Mouse (Mus musculus) myocyte (in vitro differentiated cells): ENCODE measurements around the gene Olfr945. TPM values are rescaled to one million over a fixed set of nuclear protein-coding genes. Genes with fewer than 3 reads are reported as not detected.

Experiments used
- H3K27me3 ChIP-seq: one replicate; pipeline ENCODE4 v1.6.1; 2011; ENCODE audit not compliant: control insufficient read depth, insufficient read depth, insufficient read length
- H3K36me3 ChIP-seq: one replicate; pipeline ENCODE4 v1.6.1; 2011; ENCODE audit not compliant: control insufficient read depth, insufficient read depth
- H3K4me2 ChIP-seq: one replicate; pipeline ENCODE4 v1.6.1; 2011; ENCODE audit warnings: low read depth, control low read depth
- H3K4me3 ChIP-seq: one replicate; pipeline ENCODE4 v1.5.1; 2011; ENCODE audit warnings: mild to moderate bottlenecking, control low read depth, moderate library complexity
- H3K79me2 ChIP-seq: one replicate; pipeline ENCODE4 v1.6.1; 2011; ENCODE audit not compliant: control insufficient read depth, insufficient read depth
- H3ac ChIP-seq: one replicate; pipeline ENCODE4 v1.6.1; 2011; ENCODE audit not compliant: control insufficient read depth, insufficient read length
- CEBPB ChIP-seq: IDR thresholded peaks from 2 replicates; pipeline ENCODE4 v1.6.1; 2011; ENCODE audit warnings: mild to moderate bottlenecking, moderate library complexity; ENCODE audit not compliant: poor library complexity, insufficient read depth, severe bottlenecking
- E2F4 ChIP-seq: IDR thresholded peaks from one replicate; pipeline ENCODE4 v1.6.1; 2011; ENCODE audit warnings: mild to moderate bottlenecking, control low read depth, moderate library complexity; ENCODE audit not compliant: insufficient read depth
- MAX ChIP-seq: IDR thresholded peaks from one replicate; pipeline ENCODE4 v1.6.1; 2011; ENCODE audit warnings: low read depth, mild to moderate bottlenecking, control low read depth
- MYOD1 ChIP-seq, 3 experiments: IDR thresholded peaks; one replicate each; pipeline ENCODE4 v1.6.1; 2011; ENCODE audit warnings: control low read depth in 2 of 3, low read depth in 2 of 3, mild to moderate bottlenecking in 2 of 3, moderate library complexity in 1 of 3; ENCODE audit not compliant: insufficient read length in 2 of 3, control insufficient read depth in 1 of 3
- MYOG ChIP-seq, 3 experiments: IDR thresholded peaks; one replicate each; pipeline ENCODE4 v1.6.1; 2011; ENCODE audit warnings: control low read depth in 2 of 3, low read depth in 2 of 3, mild to moderate bottlenecking in 2 of 3; ENCODE audit not compliant: insufficient read length in 2 of 3, control insufficient read depth in 1 of 3, insufficient read depth in 1 of 3
- POLR2A ChIP-seq: IDR thresholded peaks from one replicate; pipeline ENCODE4 v1.6.1; 2011; ENCODE audit warnings: low read depth, mild to moderate bottlenecking, control low read depth, moderate library complexity; ENCODE audit not compliant: insufficient read length
- POLR2AphosphoS2 ChIP-seq: IDR thresholded peaks from one replicate; pipeline ENCODE4 v1.6.1; 2011; ENCODE audit warnings: low read depth, control low read depth; ENCODE audit not compliant: insufficient read length
- REST ChIP-seq: IDR thresholded peaks from one replicate; pipeline ENCODE4 v1.6.1; 2011; ENCODE audit warnings: mild to moderate bottlenecking, control low read depth, moderate library complexity; ENCODE audit not compliant: insufficient read depth, insufficient read length
- SRF ChIP-seq: IDR thresholded peaks from one replicate; pipeline ENCODE4 v1.6.1; 2011; ENCODE audit warnings: low read depth; ENCODE audit not compliant: control insufficient read depth, insufficient read length
- TCF12 ChIP-seq: IDR thresholded peaks from one replicate; pipeline ENCODE4 v1.6.1; 2011; ENCODE audit warnings: mild to moderate bottlenecking, control low read depth; ENCODE audit not compliant: poor library complexity, insufficient read depth, severe bottlenecking
- TCF3 ChIP-seq: IDR thresholded peaks from one replicate; pipeline ENCODE4 v1.6.1; 2011; ENCODE audit warnings: low read depth, control low read depth; ENCODE audit not compliant: insufficient read length
- USF1 ChIP-seq: IDR thresholded peaks from one replicate; pipeline ENCODE4 v1.6.1; 2011; ENCODE audit warnings: low read depth, mild to moderate bottlenecking, control low read depth, moderate library complexity
- polyA plus RNA-seq: library from polyadenylated mRNA; unstranded; fragments of >200 nt; fragmentation: generic; extraction: Trizol; gene quantifications from one replicate; pipeline ENCODE4 v1.2.1, GENCODE M21; 2012; ENCODE audit warnings: missing spikeins

Gene Olfr945
- not detected for polyA plus RNA-seq

GRCm38 (mm10) chr9:39276718-39277117, at the start of gene Olfr945:
Gene Olfr945 (minus strand): TSS chr9:39276818.
- Histone ChIP-seq H3K36me3 (no peaks in the 10 kb centered on the region), H3K4me2 (no peak within 1 kb of the TSS), H3K27me3 (no peaks in the 10 kb centered on the region), H3ac (no peak within 1 kb of the TSS), H3K4me3 (no peak within 1 kb of the TSS), H3K79me2 (no peaks in the 10 kb centered on the region)
- TF ChIP-seq MYOD1 (IDR thresholded peaks at IDR 0.05; ENCODE audit: control insufficient read depth in 1 of 3, insufficient read length in 2 of 3, low read depth in 2 of 3) (no peak), USF1 (no peak), SRF (no peak), POLR2A (no peak), E2F4 (no peak), REST (no peak), MAX (no peak), POLR2AphosphoS2 (no peak), CEBPB (no peak)

DNA sequence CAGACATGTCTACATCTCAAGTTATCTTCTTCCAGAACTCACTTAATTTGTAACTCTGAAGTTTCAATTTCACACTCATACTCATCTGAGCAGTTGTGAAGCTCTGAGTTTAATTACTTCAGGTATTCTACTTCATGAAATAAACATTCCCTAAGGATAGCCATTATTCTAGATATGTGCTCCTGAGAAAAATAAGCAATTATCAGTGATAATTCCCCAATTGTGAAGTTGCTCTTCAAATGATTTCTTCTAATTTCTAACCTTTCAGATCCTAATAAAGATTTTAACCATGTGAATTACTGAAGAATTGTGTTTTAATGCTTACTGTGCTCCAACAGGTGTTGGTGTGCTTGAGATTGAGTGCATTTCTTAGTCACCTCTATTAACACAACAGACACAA, 49.3 kb upstream of the Olfr945 start, which contains the start of gene Olfr948:
Olfr948 (minus strand) TSS at position 101 of the 400 bp plus-strand sequence.
- TF ChIP-seq SRF, result no peak
- no peak for TF ChIP-seq E2F4
- TF ChIP-seq MYOG (IDR thresholded peaks at IDR 0.05; ENCODE audit: control insufficient read depth in 1 of 3, insufficient read depth in 1 of 3, insufficient read length in 2 of 3, low read depth in 2 of 3), result no peak
- TF ChIP-seq POLR2A, result no peak
- TF ChIP-seq TCF3, result no peak
- TF ChIP-seq MYOD1 (IDR thresholded peaks at IDR 0.05; ENCODE audit: control insufficient read depth in 1 of 3, insufficient read length in 2 of 3, low read depth in 2 of 3), result no peak
- H3K27me3 ChIP-seq, result no peaks in the 10 kb centered on the region
- H3ac ChIP-seq, result no peak within 1 kb of the TSS

GRCm38 (mm10) chr9:39287136-39287535, 10.5 kb upstream of the Olfr945 start:
- Histone ChIP-seq H3K36me3 (no peaks in the 10 kb centered on the region), H3ac (no peak overlapping the region), H3K4me3 (no peak overlapping the region), H3K4me2 (no peak overlapping the region), H3K27me3 (no peaks in the 10 kb centered on the region), H3K79me2 (no peaks in the 10 kb centered on the region)
- TF ChIP-seq TCF3, result no peak
- TF ChIP-seq MAX, result no peak
- no peak for TF ChIP-seq POLR2AphosphoS2
- TF ChIP-seq E2F4, result no peak
- no peak for TF ChIP-seq TCF12
- no peak for TF ChIP-seq CEBPB
- TF ChIP-seq USF1, result no peak
- no peak for TF ChIP-seq MYOG (IDR thresholded peaks at IDR 0.05; ENCODE audit: control insufficient read depth in 1 of 3, insufficient read depth in 1 of 3, insufficient read length in 2 of 3, low read depth in 2 of 3)
- no peak for TF ChIP-seq MYOD1 (IDR thresholded peaks at IDR 0.05; ENCODE audit: control insufficient read depth in 1 of 3, insufficient read length in 2 of 3, low read depth in 2 of 3)
- TF ChIP-seq SRF, result no peak
- no peak for TF ChIP-seq REST

More for the DNA sequence above, 49.3 kb upstream of the Olfr945 start, which contains the start of gene Olfr948:
- no peak within 1 kb of the TSS for H3K4me2 ChIP-seq
- no peaks in the 10 kb centered on the region for H3K79me2 ChIP-seq
- H3K36me3 ChIP-seq, result no peaks in the 10 kb centered on the region
- H3K4me3 ChIP-seq, result no peak within 1 kb of the TSS

- H3K27me3 ChIP-seq, result no peaks in the 10 kb centered on the region
- no peak within 1 kb of the TSS for H3ac ChIP-seq
- H3K4me2 ChIP-seq, result no peak within 1 kb of the TSS
- TF ChIP-seq CEBPB (no peak), MYOD1 (IDR thresholded peaks at IDR 0.05; ENCODE audit: control insufficient read depth in 1 of 3, insufficient read length in 2 of 3, low read depth in 2 of 3) (no peak), SRF (no peak), REST (no peak), MYOG (IDR thresholded peaks at IDR 0.05; ENCODE audit: control insufficient read depth in 1 of 3, insufficient read depth in 1 of 3, insufficient read length in 2 of 3, low read depth in 2 of 3) (no peak), POLR2AphosphoS2 (no peak), USF1 (no peak), TCF12 (no peak), POLR2A (no peak), MAX (no peak)
- H3K79me2 ChIP-seq, result no peaks in the 10 kb centered on the region
- H3K36me3 ChIP-seq, result no peaks in the 10 kb centered on the region
- no peak within 1 kb of the TSS for H3K4me3 ChIP-seq
Observed at GRCm38 (mm10) chr9:39249894-39250293, 26.7 kb downstream of the Olfr945 start, which contains the start of gene Olfr1537. Gene Olfr1537 (minus strand): TSS chr9:39249994.

Other genes with a start within 250 kb of the Olfr945 start
- gene Olfr937, start 211.9 kb downstream of the Olfr945 start, polyA plus RNA-seq, result not detected
- gene Olfr938, start 197.9 kb downstream of the Olfr945 start, polyA plus RNA-seq, result not detected
- not detected for gene Olfr27, start 148.7 kb downstream of the Olfr945 start, polyA plus RNA-seq
- gene Olfr943, start 110.5 kb downstream of the Olfr945 start, polyA plus RNA-seq, result not detected
- gene Olfr944, start 74.9 kb downstream of the Olfr945 start, polyA plus RNA-seq, result not detected
- not detected for gene Olfr1537, start 26.8 kb downstream of the Olfr945 start, polyA plus RNA-seq
- not detected for gene Olfr948, start 49.2 kb upstream of the Olfr945 start, polyA plus RNA-seq
- gene Olfr951, start 110.6 kb upstream of the Olfr945 start, polyA plus RNA-seq, result not detected
- not detected for gene Olfr952, start 150.3 kb upstream of the Olfr945 start, polyA plus RNA-seq
- not detected for gene Olfr954, start 179.9 kb upstream of the Olfr945 start, polyA plus RNA-seq
- not detected for gene Olfr955, start 195.1 kb upstream of the Olfr945 start, polyA plus RNA-seq
- not detected for gene Olfr44, start 217.2 kb upstream of the Olfr945 start, polyA plus RNA-seq
- not detected for gene Olfr957, start 239.0 kb upstream of the Olfr945 start, polyA plus RNA-seq